Mouse (Mus musculus) forebrain, embryonic 10.5 days (tissue): ENCODE results near the gene Ralgapa2. TPM values are rescaled to one million over a fixed set of nuclear protein-coding genes. Genes with fewer than 3 reads are reported as not detected.

Experiments used
- DNase-seq: peaks from one replicate; pipeline ENCODE4 v3.0.0-alpha.2; 2017; ENCODE audit warnings: low spot score; ENCODE audit errors: extremely low spot score
- H3K27ac ChIP-seq: fragments of 300-500 bp; sonication (generic); 2 replicates; pipeline ENCODE4 v1.5.1; 2016; ENCODE audit warnings: mild to moderate bottlenecking
- H3K27me3 ChIP-seq: fragments of 300-500 bp; sonication (generic); 2 replicates; pipeline ENCODE4 v1.6.1; 2016; ENCODE audit warnings: mild to moderate bottlenecking; ENCODE audit not compliant: poor library complexity, severe bottlenecking
- H3K36me3 ChIP-seq: fragments of 300-500 bp; sonication (generic); replicated peaks from 2 replicates; pipeline ENCODE4 v1.6.1; 2016; ENCODE audit warnings: mild to moderate bottlenecking, moderate library complexity
- H3K4me1 ChIP-seq: fragments of 300-500 bp; sonication (generic); 2 replicates; pipeline ENCODE4 v1.6.1; 2016
- H3K4me3 ChIP-seq: fragments of 300-500 bp; sonication (generic); 2 replicates; pipeline ENCODE4 v1.5.1; 2016; ENCODE audit warnings: mild to moderate bottlenecking, moderate library complexity
- H3K9me3 ChIP-seq: fragments of 300-500 bp; sonication (generic); 2 replicates; pipeline ENCODE4 v1.6.1; 2016; ENCODE audit warnings: mild to moderate bottlenecking, moderate library complexity
- WGBS: fragments of 180-500 bp; shearing (Covaris S2); methylation state at CpG from one replicate; pipeline ENCODE4 v1.1.7; 2016; 5-methylcytosine and 5-hydroxymethylcytosine counted together
- polyA plus RNA-seq: library from polyadenylated mRNA; unstranded; fragments of >200 nt; fragmentation: Nextera tagmentation; extraction: Ambion mirVana; gene quantifications from 2 replicates; pipeline ENCODE4 v1.2.1, GENCODE M21; 2016

Gene Ralgapa2
- polyA plus RNA-seq, 1 experiment from 2014 or later, result 9.9 TPM

- no peak overlapping the region for H3K27ac ChIP-seq
- DNase-seq, result no peak
- WGBS, result 10% methylated on average over 6 of the region's 6 CpGs
- no peak overlapping the region for H3K4me3 ChIP-seq
- H3K9me3 ChIP-seq, result no peaks in the 10 kb centered on the region
- peaks cover 44% of the 10 kb centered on the region for H3K4me1 ChIP-seq
- no peaks in the 10 kb centered on the region for H3K36me3 ChIP-seq
- peaks cover 86% of the 10 kb centered on the region for H3K27me3 ChIP-seq
These were observed 286.3 kb downstream of the Ralgapa2 start for GRCm38 (mm10) chr2:146225818-146226217.

- Histone ChIP-seq H3K4me3 (peak overlapping the region; percentile 58), H3K36me3 (no peaks in the 10 kb centered on the region), H3K27me3 (peaks cover 99% of the 10 kb centered on the region), H3K27ac (peak overlapping the region; percentile 85), H3K4me1 (peaks cover 61% of the 10 kb centered on the region), H3K9me3 (no peaks in the 10 kb centered on the region)
- 11% methylated on average over 7 of the region's 7 CpGs for WGBS
- DNase-seq, result no peak
These were observed 288.0 kb downstream of the Ralgapa2 start for GRCm38 (mm10) chr2:146224141-146224540.

DNA sequence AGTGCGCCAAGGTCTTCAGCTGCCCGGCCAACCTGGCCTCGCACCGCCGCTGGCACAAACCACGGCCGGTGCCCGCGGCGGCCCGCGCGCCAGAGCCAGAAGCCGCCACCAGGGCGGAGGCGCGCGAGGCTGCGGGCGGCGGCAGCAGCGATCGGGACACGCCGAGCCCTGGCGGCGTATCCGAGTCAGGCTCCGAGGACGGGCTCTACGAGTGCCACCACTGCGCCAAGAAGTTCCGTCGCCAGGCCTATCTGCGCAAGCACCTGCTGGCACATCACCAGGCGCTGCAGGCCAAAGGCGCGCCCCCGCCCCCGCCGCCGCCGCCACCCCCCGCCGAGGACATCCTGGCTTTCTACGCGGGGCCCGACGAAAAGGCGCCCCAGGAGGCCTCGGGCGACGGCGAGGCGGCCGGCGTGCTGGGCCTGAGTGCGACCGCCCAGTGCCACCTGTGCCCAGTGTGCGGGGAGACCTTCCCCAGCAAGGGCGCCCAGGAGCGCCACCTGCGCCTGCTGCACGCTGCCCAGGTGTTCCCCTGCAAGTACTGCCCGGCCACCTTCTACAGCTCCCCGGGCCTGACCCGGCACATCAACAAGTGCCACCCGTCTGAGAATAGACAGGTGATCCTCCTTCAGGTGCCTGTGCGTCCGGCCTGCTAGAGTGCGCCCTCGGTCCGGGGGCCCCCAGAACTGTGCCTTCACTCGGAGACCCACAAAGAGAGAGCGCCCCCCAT lies 288.8 kb downstream of the Ralgapa2 start:
- Histone ChIP-seq H3K9me3 (no peaks in the 10 kb centered on the region), H3K4me3 (peak overlapping the region; percentile 58), H3K27ac (peak overlapping the region; percentile 85), H3K27me3 (peaks cover 99% of the 10 kb centered on the region), H3K4me1 (peaks cover 69% of the 10 kb centered on the region), H3K36me3 (no peaks in the 10 kb centered on the region)
- peak; percentile 61 for DNase-seq
- WGBS, result under 1% methylated on average over 75 of the region's 75 CpGs

DNA sequence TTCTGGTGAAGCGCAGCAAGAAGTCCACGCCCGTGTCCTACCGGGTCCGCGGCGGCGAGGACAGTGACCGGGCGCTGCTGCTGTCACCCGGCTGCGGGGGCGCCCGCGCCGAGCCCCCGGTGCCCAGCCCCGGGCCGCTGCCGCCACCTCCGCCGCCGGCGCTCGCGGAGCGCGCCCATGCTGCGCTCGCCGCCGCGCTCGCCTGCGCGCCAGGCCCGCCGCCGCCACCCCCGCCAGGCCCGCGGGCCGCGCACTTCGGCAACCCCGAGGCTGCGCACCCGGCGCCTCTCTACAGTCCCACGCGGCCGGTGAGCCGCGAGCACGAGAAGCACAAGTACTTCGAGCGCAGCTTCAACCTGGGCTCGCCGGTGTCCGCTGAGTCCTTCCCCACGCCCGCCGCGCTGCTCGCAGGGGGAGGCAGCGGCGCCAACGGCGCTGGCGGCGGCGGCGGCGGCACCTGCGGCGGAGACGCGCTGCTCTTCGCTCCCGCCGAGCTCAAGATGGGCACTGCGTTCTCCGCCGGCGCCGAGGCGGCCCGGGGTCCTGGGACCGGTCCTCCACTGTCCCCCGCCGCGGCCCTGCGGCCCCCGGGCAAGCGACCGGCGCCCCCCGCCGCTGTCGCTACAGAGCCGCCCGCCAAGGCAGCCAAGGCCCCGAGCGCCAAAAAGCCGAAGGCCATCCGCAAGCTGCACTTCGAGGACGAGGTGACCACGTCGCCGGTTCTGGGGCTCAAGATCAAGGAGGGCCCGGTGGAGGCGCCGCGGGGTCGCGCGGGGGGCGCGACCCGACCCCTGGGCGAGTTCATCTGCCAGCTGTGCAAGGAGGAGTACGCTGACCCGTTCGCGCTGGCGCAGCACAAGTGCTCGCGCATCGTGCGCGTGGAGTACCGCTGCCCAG lies 289.6 kb downstream of the Ralgapa2 start:
- Histone ChIP-seq H3K36me3 (no peaks in the 10 kb centered on the region), H3K9me3 (no peaks in the 10 kb centered on the region), H3K4me3 (peak overlapping the region; percentile 58), H3K27me3 (peaks cover 99% of the 10 kb centered on the region), H3K27ac (peak overlapping the region; percentile 85), H3K4me1 (peaks cover 77% of the 10 kb centered on the region)
- peak; percentile 66 for DNase-seq
- WGBS, result under 1% methylated on average over 133 of the region's 133 CpGs

GRCm38 (mm10) chr2:146221929-146222278 lies 290.2 kb downstream of the Ralgapa2 start:
- H3K4me1 ChIP-seq, result peaks cover 83% of the 10 kb centered on the region
- peak overlapping the region; percentile 85 for H3K27ac ChIP-seq
- H3K4me3 ChIP-seq, result peak overlapping the region; percentile 58
- H3K27me3 ChIP-seq, result peaks cover 99% of the 10 kb centered on the region
- H3K9me3 ChIP-seq, result no peaks in the 10 kb centered on the region
- no peaks in the 10 kb centered on the region for H3K36me3 ChIP-seq
- peak; percentile 77 for DNase-seq
- WGBS, result under 1% methylated on average over 44 of the region's 44 CpGs

DNA sequence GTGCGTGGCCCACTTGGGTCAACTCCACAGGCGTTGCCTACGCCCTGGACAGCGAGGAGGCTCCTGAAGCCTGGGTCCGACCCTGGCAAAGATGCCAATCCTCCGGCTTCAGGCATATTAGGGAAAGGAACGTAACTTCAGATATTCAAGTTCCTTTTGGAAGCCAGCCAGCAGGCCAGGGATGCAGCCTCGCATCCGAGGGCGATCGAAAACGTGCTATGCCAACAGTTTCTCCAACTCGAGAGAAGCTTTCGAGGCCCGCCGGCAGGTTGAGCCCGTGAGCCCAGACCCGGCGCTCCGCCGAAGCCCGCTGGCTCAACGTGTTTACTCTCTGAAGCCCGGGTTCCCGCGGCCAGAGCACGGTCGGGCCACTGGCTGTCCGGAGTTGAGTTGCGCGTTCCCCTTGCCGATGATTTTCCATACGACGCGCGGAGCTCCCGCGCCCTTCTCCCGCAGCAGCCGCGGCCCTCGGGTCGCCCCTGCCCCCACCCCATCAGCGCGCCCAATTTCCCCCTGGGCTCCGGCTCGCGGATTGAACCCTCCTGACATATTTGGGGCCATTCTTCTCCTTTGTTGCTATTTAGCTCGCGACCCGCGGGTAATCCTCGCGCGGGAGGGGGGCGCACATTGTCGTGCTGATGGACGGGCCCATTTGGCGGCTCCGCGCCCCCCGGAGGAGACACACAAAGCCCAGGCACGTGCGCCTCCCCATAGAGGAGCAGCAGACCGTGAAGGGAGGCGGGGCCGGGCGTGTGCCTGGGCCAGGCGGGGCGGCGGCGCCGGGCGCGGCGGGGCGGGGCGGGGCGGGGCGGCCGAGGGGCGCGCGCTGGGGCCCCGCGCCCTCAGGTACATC lies 290.8 kb downstream of the Ralgapa2 start, which contains the start of gene Insm1:
Gene Insm1 (plus strand): TSS at position 846 of the 853 bp plus-strand sequence.
- under 1% methylated on average over 86 of the region's 86 CpGs for WGBS
- Histone ChIP-seq H3K4me1 (peaks cover 83% of the 10 kb centered on the region), H3K27me3 (peaks cover 99% of the 10 kb centered on the region)

GRCm38 (mm10) chr2:146220591-146221075 lies 291.5 kb downstream of the Ralgapa2 start:
- Histone ChIP-seq H3K4me1 (peaks cover 83% of the 10 kb centered on the region), H3K27ac (peak overlapping the region; percentile 85), H3K27me3 (peaks cover 99% of the 10 kb centered on the region), H3K4me3 (peak overlapping the region; percentile 58), H3K36me3 (no peaks in the 10 kb centered on the region), H3K9me3 (no peaks in the 10 kb centered on the region)
- DNase-seq, result peak; percentile 77
- WGBS, result under 1% methylated on average over 24 of the region's 24 CpGs

More for the DNA sequence above, 290.8 kb downstream of the Ralgapa2 start, which contains the start of gene Insm1:
- DNase-seq, result peak; percentile 85
- H3K27ac ChIP-seq, result peak within 1 kb of the TSS; percentile 85
- no peaks in the 10 kb centered on the region for H3K36me3 ChIP-seq
- peak within 1 kb of the TSS; percentile 58 for H3K4me3 ChIP-seq
- no peaks in the 10 kb centered on the region for H3K9me3 ChIP-seq

DNA sequence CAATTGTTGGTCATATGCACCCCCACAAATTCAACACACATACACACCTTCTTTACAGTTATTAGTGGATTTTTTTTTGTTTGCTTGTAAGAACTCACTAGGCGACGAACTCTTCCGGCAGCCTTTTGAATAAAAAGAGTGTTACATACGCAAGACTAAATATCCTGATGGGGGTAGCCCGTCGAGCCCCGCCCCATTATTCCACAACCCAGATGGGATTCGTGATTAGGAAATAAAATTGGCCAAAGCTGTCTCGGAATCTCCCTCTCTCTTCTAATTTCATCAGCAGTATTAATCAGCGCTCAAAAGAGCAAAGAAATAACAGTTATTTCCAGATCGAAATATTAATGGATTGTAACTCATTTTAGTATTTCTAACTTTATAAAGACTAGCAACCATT lies 292.4 kb downstream of the Ralgapa2 start:
- Histone ChIP-seq H3K36me3 (no peaks in the 10 kb centered on the region), H3K27ac (no peak overlapping the region), H3K4me3 (no peak overlapping the region; the same call in 1 of the 2 replicates), H3K9me3 (no peaks in the 10 kb centered on the region), H3K4me1 (peaks cover 92% of the 10 kb centered on the region), H3K27me3 (peaks cover 99% of the 10 kb centered on the region)
- 9% methylated on average over 11 of the region's 11 CpGs for whole genome bisulfite sequencing
- DNase-seq, result no peak

DNA sequence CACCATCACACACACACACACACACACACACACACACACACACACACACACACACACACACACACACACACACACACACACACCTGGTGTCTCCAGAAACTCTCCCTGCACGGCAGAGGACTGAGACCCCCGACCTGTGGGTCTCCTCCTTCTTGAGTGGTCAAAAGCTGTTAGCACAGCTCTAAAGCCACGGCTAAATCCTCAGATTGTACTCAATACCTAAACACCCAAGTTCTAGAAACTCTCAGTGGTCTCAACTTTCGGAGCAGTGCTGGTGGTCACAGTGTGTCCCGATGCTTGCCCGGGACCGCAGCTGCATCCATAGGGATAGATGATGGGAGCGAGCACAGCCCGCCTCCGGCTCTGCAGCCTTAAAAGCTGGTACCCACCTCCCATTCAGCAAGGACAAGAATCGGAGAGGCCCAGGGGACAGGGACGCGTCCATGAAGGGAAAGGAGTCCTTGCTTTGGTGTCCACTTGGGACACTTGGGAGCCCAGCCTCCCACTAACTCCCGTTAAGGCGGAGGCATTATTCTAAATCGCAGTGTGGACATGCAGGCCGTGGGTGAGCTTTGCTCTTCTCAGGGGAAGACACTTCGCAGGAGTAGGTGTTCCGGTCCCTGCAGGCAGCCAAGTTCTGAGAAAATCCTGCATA lies 293.1 kb downstream of the Ralgapa2 start:
- WGBS, result 0% methylated on average over 19 of the region's 19 CpGs
- Histone ChIP-seq H3K27ac (peak overlapping the region; percentile 84), H3K4me3 (peak overlapping the region; percentile 46), H3K36me3 (no peaks in the 10 kb centered on the region), H3K4me1 (peaks cover 96% of the 10 kb centered on the region), H3K27me3 (peaks cover 97% of the 10 kb centered on the region), H3K9me3 (no peaks in the 10 kb centered on the region)
- peak; percentile 66 for DNase-seq

DNA sequence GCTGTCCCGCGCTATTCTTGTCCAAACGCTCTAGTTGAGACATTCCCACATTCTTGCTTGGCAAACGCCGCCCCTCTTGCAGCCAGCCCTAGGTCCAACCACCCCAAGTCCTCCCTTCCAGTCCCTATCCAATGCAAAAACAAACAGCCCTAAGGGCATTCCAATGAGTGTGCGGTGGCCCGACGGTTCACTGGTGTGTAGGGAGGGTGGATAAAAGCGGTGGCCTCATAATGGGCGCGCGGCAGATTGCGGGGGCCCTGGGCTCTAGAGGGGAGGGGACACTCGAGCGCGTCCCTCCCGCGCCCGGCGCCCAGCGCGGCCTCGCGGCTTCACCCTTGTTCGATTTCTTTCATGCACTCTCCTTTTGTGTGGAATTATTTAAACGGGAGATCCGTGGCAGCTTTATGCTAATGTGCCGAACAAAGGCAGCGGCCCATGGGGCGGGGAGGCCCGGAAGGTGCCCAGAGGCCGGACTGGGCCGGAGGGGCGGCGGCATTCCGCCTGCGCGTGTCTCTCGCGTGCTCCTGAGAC lies 293.9 kb downstream of the Ralgapa2 start:
- Histone ChIP-seq H3K36me3 (no peaks in the 10 kb centered on the region), H3K4me3 (peak overlapping the region; percentile 46), H3K27me3 (peaks cover 97% of the 10 kb centered on the region), H3K9me3 (no peaks in the 10 kb centered on the region), H3K27ac (peak overlapping the region; percentile 84), H3K4me1 (peaks cover 89% of the 10 kb centered on the region)
- peak; percentile 79 for DNase-seq
- WGBS, result under 1% methylated on average over 40 of the region's 40 CpGs

- peak overlapping the region; percentile 46 for H3K4me3 ChIP-seq
- no peaks in the 10 kb centered on the region for H3K36me3 ChIP-seq
- H3K27me3 ChIP-seq, result peaks cover 97% of the 10 kb centered on the region
- peak overlapping the region; percentile 84 for H3K27ac ChIP-seq
- WGBS, result under 1% methylated on average over 16 of the region's 16 CpGs
- peaks cover 81% of the 10 kb centered on the region for H3K4me1 ChIP-seq
- DNase-seq, result peak; percentile 69
- H3K9me3 ChIP-seq, result no peaks in the 10 kb centered on the region
These were observed 294.7 kb downstream of the Ralgapa2 start for GRCm38 (mm10) chr2:146217227-146217980.
